Mouse (Mus musculus): Measurements from ENCODE around the gene Pfkm. TPM values are rescaled to one million over a fixed set of nuclear protein-coding genes. Genes with fewer than 3 reads are reported as not detected.

Pfkm gene
- polyA plus RNA-seq, 1 experiment from 2014 or later, result 44.6 TPM

DNA sequence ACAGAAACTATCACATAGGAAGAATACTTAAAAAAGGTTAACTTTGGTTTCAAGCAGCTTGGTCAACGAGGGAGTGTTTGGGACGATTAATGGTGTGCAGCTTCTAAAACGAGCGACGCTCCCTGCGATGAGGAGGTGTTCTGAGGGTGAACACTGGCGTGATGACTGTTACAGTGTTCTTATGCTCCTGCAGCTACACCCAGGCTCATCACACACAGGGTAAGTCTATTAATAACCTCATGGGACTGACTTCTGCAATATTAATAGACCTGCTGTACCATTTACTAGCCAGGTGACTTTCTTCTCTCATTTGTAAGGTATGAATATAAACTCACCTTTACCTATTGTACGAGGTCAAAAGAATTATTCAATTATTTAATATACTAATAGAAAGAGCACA is 17.9 kb upstream of the Pfkm start:
- 89% methylated on average over 8 of the region's 8 CpGs for WGBS
- H3K27me3 ChIP-seq, result no peaks in the 10 kb centered on the region
- no peak for ATAC-seq (replicated peaks; ENCODE audit: low FRiP score)

DNA sequence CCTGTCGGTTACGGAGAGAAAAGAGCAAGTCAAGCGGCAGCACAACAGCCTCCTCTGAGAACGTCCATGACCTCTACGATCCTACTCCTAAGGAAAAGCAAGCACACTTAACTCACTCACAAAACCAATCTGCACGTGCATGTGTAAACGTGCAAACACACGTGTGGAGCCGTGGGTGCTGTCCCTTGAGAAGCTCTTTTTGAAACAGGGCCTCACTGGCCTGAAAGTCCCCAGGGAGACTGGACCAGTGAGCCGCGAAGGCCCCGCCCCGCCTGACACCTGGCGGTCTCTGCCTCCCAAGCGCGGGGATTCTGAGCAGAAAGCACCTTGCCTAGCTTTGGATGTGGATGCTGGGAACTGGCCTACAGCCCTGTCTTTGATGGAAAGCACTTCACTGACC is 17.4 kb upstream of the Pfkm start:
- Histone ChIP-seq H3K4me2 (no peak overlapping the region), H3K27ac (no peak overlapping the region), H3K27me3 (no peaks in the 10 kb centered on the region), H3K4me3 (replicated peaks) (no peak overlapping the region), H3K9me3 (replicated peaks) (no peaks in the 10 kb centered on the region), H3K36me3 (peaks cover 96% of the 10 kb centered on the region), H3K9ac (no peak overlapping the region), H3K4me1 (no peaks in the 10 kb centered on the region)
- 85% methylated on average over 16 of the region's 16 CpGs for WGBS
- no peak for ATAC-seq (replicated peaks; ENCODE audit: low FRiP score)

More for the DNA sequence above, 17.9 kb upstream of the Pfkm start:
- H3K4me3 ChIP-seq (replicated peaks), result no peak overlapping the region
- H3K4me2 ChIP-seq, result no peak overlapping the region
- no peaks in the 10 kb centered on the region for H3K4me1 ChIP-seq
- no peak overlapping the region for H3K27ac ChIP-seq
- H3K36me3 ChIP-seq, result peaks cover 96% of the 10 kb centered on the region
- no peaks in the 10 kb centered on the region for H3K9me3 ChIP-seq (replicated peaks)
- H3K9ac ChIP-seq, result no peak overlapping the region

DNA sequence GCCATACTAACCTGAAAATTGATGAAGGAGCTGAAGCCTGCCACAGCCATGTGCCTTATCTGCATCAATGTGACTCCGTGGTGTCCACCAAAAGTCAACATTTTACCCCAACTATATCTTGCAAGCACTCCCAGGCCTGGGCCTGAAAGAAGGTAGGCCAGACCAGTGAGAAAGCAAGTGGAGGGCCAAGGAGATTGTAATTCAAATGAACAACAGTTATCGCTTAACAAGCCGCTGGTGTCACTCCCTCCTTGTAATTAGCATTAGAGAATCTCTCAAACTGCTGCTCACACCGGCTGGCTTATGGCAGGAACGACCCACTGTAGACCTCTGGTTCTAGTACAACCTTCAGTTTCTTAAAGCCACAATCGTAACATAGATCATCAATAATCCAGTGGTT is 15.5 kb upstream of the Pfkm start:
- WGBS, result 90% methylated on average over 6 of the region's 6 CpGs
- no peak overlapping the region for H3K27ac ChIP-seq

DNA sequence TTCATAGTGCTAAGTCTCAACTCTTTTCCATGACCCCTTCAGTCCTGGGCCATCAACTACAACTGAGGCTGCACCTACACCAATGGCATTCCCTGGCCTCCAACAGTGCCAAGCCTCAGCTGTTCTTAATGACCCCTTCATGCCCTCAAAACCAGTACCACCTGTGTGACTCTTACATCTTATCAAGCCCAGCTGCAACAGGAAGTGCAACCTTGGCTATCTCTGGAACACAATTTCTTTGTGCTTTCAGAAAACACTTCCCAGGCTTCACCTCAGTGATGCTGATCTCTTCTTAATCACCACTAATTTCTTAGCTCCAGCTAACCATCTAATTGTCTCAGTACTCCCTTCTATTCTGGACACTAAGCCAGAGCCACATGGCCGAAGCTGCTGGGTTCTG is 3.5 kb upstream of the Pfkm start:
- H3K9ac ChIP-seq, result no peak overlapping the region
- ATAC-seq (replicated peaks; ENCODE audit: low FRiP score), result no peak
- WGBS, result 85% methylated on average over 1 of the region's 1 CpGs

More for the DNA sequence above, 15.5 kb upstream of the Pfkm start:
- Histone ChIP-seq H3K36me3 (peaks cover 90% of the 10 kb centered on the region), H3K9ac (no peak overlapping the region), H3K4me3 (replicated peaks) (no peak overlapping the region), H3K9me3 (replicated peaks) (no peaks in the 10 kb centered on the region), H3K4me1 (no peaks in the 10 kb centered on the region), H3K27me3 (no peaks in the 10 kb centered on the region), H3K4me2 (no peak overlapping the region)
- no peak for ATAC-seq (replicated peaks; ENCODE audit: low FRiP score)

DNA sequence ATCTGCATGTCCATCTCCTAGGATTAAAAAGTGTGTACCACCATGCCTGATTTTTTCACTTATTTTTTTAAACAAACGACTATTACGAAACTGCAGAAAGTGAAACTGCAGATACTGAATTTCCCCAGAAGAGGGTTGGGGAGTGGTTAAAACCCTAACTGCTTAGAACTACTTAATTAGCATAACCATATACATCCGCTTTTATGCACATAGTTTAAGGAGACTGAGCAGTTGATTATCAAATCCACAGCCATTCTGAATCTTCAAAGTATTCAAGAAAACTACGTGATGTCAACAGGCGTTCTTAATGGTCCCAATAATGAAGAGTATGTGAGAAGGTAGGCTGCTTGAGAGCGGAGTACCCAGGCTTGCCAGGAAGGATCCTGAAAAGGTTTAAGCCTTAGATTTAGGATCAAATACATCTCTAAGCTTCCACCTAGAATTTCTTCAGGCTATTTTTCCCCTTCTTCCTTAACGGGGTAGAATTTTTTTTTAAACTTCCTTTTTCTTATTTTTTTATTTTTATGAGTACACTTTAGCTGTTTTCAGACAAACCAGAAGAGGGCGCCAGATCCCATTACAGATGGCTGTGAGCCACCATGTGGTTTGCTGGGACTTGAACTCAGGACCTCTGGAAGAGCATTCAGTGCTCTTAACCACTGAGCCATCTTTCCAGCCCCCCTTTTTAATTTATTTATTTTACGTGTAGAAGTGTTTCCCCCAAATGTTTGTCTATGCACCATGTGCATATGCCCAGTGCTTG is 2.8 kb upstream of the Pfkm start:
- Histone ChIP-seq H3K9ac (no peak overlapping the region), H3K9me3 (replicated peaks) (no peaks in the 10 kb centered on the region), H3K4me3 (replicated peaks) (no peak overlapping the region), H3K36me3 (peaks cover 33% of the 10 kb centered on the region), H3K4me1 (peaks cover 16% of the 10 kb centered on the region), H3K4me2 (no peak overlapping the region), H3K27ac (no peak overlapping the region), H3K27me3 (no peaks in the 10 kb centered on the region)
- WGBS, result 76% methylated on average over 9 of the region's 9 CpGs
- no peak for ATAC-seq (replicated peaks; ENCODE audit: low FRiP score)

More for the DNA sequence above, 3.5 kb upstream of the Pfkm start:
- H3K36me3 ChIP-seq, result peaks cover 40% of the 10 kb centered on the region
- H3K9me3 ChIP-seq (replicated peaks), result no peaks in the 10 kb centered on the region
- peaks cover 14% of the 10 kb centered on the region for H3K4me1 ChIP-seq
- H3K27ac ChIP-seq, result no peak overlapping the region
- H3K4me3 ChIP-seq (replicated peaks), result no peak overlapping the region
- no peak overlapping the region for H3K4me2 ChIP-seq
- no peaks in the 10 kb centered on the region for H3K27me3 ChIP-seq

DNA sequence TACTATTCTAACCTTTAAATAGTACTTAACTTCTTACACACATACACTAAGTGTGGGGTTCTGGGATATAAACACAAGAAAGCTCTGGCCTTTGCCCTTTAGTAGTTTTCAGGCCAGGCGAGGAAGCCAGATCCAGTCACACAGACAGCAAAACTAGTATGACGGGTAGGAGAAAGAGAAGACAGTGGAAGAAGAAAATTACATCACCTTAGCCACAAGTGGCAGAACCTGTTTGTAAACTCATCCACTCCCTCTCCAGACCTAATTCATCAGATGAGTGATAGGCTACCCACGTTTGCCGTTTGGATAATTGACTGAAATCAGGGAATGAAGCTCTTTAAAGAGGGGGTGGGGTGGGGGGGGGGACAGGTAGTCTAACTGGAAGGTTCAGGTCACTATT is 548 bp upstream of the Pfkm start:
- 12% methylated on average over 4 of the region's 4 CpGs for WGBS

DNA sequence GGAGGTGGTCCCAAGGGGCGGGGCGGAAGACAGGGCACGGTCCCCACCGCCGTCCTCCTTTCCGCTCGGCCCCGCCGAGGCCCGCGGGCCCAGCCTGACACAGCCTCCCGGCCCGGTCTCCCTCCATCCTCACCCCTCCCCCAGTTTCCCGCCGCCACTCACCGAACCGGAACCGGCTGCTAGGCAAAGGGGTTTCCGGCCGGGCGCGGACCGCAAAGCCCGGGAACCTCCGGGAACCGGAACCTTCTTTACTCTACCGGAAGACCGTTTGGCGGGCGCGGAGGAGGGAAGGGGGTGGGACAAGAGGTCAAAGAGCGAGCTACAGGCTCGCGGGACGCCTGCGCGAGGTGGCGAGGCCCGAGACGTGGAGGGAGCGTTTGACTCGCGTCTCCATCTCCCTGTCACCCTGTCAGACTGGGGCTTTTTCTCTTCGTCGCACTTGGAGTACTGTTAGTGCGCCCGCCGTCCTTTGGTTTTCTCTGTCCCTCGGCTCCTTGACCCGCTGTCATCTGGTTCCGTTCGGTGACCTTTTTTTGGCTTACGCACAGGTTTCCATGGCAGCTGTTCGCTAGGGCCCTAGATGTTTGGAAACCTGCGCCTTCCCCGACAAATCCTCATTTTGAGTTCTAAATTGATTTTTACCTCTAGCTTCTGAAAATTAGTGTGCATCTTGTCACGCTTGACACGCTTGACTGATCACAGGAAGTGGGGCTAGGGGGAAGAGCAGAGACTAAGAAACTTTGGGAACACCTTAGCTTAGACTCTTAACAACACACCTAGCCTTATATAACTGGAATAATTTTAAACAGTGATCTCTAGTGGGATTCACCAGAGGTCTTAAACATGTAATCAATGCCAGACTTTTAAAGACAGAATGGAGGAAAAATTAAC is 977 bp downstream of the Pfkm start, which contains the start of gene Senp1:
Gene Senp1, minus strand, starts transcription at position 624 of the 891 bp plus-strand sequence.
- under 1% methylated on average over 56 of the region's 58 CpGs for WGBS
- peaks cover 16% of the 10 kb centered on the region for H3K4me1 ChIP-seq
- H3K9me3 ChIP-seq (replicated peaks), result no peaks in the 10 kb centered on the region
- peak within 1 kb of the TSS; percentile 98 for H3K4me3 ChIP-seq (replicated peaks)
- peak within 1 kb of the TSS; percentile 100 for H3K27ac ChIP-seq
- H3K27me3 ChIP-seq, result no peaks in the 10 kb centered on the region
- H3K9ac ChIP-seq, result peak within 1 kb of the TSS; percentile 93
- ATAC-seq (replicated peaks; ENCODE audit: low FRiP score), result peak; percentile 94
- H3K4me2 ChIP-seq, result peak within 1 kb of the TSS; percentile 70
- H3K36me3 ChIP-seq, result peaks cover 3% of the 10 kb centered on the region

More for the DNA sequence above, 548 bp upstream of the Pfkm start:
- ATAC-seq (replicated peaks; ENCODE audit: low FRiP score), result no peak
- peak overlapping the region; percentile 27; the same call in 1 of the 2 replicates for H3K27ac ChIP-seq
- peaks cover 16% of the 10 kb centered on the region for H3K4me1 ChIP-seq
- peaks cover 14% of the 10 kb centered on the region for H3K36me3 ChIP-seq
- H3K4me3 ChIP-seq (replicated peaks), result peak overlapping the region; percentile 98
- H3K4me2 ChIP-seq, result peak overlapping the region; percentile 70
- no peaks in the 10 kb centered on the region for H3K9me3 ChIP-seq (replicated peaks)
- no peaks in the 10 kb centered on the region for H3K27me3 ChIP-seq
- H3K9ac ChIP-seq, result peak overlapping the region; percentile 93; the same call in 1 of the 2 replicates

DNA sequence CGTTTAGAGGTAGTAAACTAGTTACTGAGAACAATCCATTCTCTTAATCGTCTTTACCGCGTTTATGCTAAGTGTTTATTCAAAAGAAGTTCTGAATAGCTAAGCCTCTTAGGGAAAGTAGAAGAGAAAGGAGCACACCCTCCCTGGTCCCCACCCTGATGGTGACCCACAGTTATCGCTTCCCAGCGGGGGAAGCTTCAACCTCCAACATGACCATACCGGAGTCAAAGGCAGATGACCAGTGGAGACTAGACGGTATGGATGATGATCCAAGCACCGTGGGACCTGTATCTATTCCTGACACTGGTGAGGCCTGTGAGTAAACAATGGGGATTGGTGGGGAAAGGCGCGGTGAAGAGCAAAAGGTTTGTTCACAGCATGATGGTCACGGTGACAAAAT is 2.5 kb downstream of the Pfkm start:
- no peak for ATAC-seq (replicated peaks; ENCODE audit: low FRiP score)
- no peak overlapping the region for H3K4me2 ChIP-seq
- no peaks in the 10 kb centered on the region for H3K36me3 ChIP-seq
- no peak overlapping the region for H3K9ac ChIP-seq
- H3K4me3 ChIP-seq (replicated peaks), result no peak overlapping the region
- no peaks in the 10 kb centered on the region for H3K27me3 ChIP-seq
- peaks cover 16% of the 10 kb centered on the region for H3K4me1 ChIP-seq
- 88% methylated on average over 12 of the region's 12 CpGs for WGBS
- H3K27ac ChIP-seq, result no peak overlapping the region
- H3K9me3 ChIP-seq (replicated peaks), result no peaks in the 10 kb centered on the region

DNA sequence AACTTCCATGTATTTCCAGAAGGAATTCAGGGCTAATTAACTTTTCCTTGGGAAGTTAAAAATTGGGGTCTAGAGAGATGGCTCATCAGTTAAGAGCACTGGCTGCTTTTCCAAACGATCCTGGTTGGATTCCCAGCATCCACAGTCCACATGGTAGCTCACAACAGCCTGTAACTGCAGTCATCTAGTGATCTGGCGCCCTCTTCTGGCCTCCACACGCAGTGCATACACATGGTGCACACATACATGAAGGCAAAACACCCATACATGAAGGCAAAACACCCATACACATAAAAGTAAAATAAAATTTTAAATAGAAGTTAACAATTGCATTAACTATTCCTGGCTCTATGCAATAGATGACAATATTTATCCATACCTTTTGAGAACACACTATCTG is 4.6 kb downstream of the Pfkm start:
- H3K27ac ChIP-seq, result no peak overlapping the region
- ATAC-seq (replicated peaks; ENCODE audit: low FRiP score), result no peak
- no peak overlapping the region for H3K9ac ChIP-seq
- no peaks in the 10 kb centered on the region for H3K27me3 ChIP-seq
- H3K4me2 ChIP-seq, result no peak overlapping the region
- no peak overlapping the region for H3K4me3 ChIP-seq (replicated peaks)
- no peaks in the 10 kb centered on the region for H3K9me3 ChIP-seq (replicated peaks)
- no peaks in the 10 kb centered on the region for H3K36me3 ChIP-seq
- H3K4me1 ChIP-seq, result peaks cover 8% of the 10 kb centered on the region
- 56% methylated on average over 3 of the region's 3 CpGs for WGBS

DNA sequence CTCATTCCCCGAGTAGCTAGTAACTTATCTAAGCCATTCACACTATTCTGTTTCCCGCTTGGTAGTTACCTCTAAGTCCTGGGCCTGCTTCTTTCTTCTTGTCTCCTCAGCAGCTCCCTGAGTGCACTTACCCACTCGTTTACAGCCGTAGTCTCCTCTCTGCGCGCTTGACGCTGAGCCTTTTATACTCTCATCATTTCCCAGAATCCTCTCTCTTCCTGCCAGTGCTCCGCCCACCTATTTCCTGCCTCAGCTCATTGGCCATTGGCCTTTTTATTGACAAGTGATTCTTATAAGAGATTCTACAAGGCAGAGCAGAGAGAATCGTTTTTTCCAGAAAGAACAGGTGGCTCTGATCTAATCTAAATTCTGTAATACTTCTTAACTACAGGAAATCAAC is 6.1 kb downstream of the Pfkm start:
- Histone ChIP-seq H3K27ac (no peak overlapping the region), H3K27me3 (no peaks in the 10 kb centered on the region), H3K9ac (no peak overlapping the region), H3K9me3 (replicated peaks) (no peaks in the 10 kb centered on the region), H3K4me2 (no peak overlapping the region), H3K4me3 (replicated peaks) (no peak overlapping the region), H3K4me1 (peaks cover 5% of the 10 kb centered on the region), H3K36me3 (no peaks in the 10 kb centered on the region)
- WGBS, result 88% methylated on average over 9 of the region's 9 CpGs
- ATAC-seq (replicated peaks; ENCODE audit: low FRiP score), result no peak

DNA sequence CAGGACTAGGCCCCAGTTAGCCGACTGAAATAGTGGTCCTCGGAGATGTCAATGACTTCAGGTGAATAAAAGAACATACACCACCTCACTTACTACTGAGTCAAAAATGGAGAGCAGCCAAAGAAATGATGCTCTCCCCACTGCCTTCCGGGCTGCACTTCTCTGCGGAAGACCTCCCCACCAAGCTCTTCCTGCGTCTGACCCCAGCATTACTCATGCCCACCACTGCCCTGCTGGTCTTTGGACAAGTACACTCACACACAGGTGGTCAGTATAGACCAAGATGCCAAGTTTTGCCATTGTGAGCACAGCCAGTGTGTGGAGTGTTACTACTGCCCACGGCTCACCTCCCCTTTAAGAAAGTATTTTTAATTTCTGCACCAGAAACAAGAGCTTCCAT is 10.0 kb downstream of the Pfkm start:
- H3K4me2 ChIP-seq, result no peak overlapping the region
- H3K9ac ChIP-seq, result no peak overlapping the region
- no peak overlapping the region for H3K4me3 ChIP-seq (replicated peaks)
- WGBS, result 89% methylated on average over 6 of the region's 6 CpGs
- no peak overlapping the region for H3K27ac ChIP-seq
- H3K9me3 ChIP-seq (replicated peaks), result no peaks in the 10 kb centered on the region
- ATAC-seq (replicated peaks; ENCODE audit: low FRiP score), result no peak
- no peaks in the 10 kb centered on the region for H3K36me3 ChIP-seq
- 0 out of 2 replicates have a peak, but pooled peaks cover 4% of the 10 kb centered on the region for H3K27me3 ChIP-seq
- peaks cover 4% of the 10 kb centered on the region for H3K4me1 ChIP-seq

DNA sequence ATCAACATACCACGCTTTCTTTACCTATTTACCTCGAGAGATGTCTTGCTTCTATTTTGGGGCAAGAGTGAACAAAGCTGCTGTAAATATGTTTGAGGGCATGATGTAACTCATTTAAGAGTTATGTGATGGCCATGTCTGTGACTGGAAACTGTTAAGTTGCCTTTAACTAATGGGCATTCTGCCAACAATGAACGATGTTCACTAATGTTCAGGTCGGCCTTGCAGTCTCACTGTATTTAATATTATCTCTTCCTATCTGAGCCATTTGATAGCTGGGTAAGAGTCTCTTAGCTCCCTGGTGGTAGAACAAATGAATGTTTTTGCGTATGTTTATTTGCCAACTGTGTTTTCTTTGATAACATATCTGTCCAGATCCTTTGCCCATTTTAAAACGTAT is 14.1 kb downstream of the Pfkm start:
- no peak for ATAC-seq (replicated peaks; ENCODE audit: low FRiP score)
- Histone ChIP-seq H3K9ac (no peak overlapping the region), H3K4me3 (replicated peaks) (no peak overlapping the region), H3K27me3 (0 out of 2 replicates have a peak, but pooled peaks cover 4% of the 10 kb centered on the region), H3K36me3 (no peaks in the 10 kb centered on the region), H3K4me1 (peaks cover 27% of the 10 kb centered on the region), H3K4me2 (no peak overlapping the region), H3K27ac (no peak overlapping the region), H3K9me3 (replicated peaks) (no peaks in the 10 kb centered on the region)
- 76% methylated on average over 6 of the region's 6 CpGs for WGBS
